Mouse (Mus musculus) brown adipose tissue, adult 24 weeks (tissue): Measurements from ENCODE around the gene Hexim2. TPM values are rescaled to one million over a fixed set of nuclear protein-coding genes. Genes with fewer than 3 reads are reported as not detected.
A peak's percentile ranks its signal among the peaks of the same experiment; 100 is the strongest.

Experiments used
- H3K27ac ChIP-seq: fragments of 200-500 bp; replicated peaks from 2 replicates; pipeline ENCODE4 v1.5.1; 2012; ENCODE audit warnings: low read depth, mild to moderate bottlenecking, low read length
- H3K4me1 ChIP-seq: fragments of 200-500 bp; 2 replicates; pipeline ENCODE4 v1.6.1; 2012; ENCODE audit warnings: low read length, mixed read lengths; ENCODE audit not compliant: control insufficient read depth, insufficient read depth, insufficient read length
- H3K4me3 ChIP-seq: fragments of 200-500 bp; 2 replicates; pipeline ENCODE4 v1.5.1; 2012; ENCODE audit warnings: low read depth, mild to moderate bottlenecking, low read length, moderate library complexity; ENCODE audit not compliant: insufficient read depth
- polyA plus RNA-seq: library from polyadenylated mRNA; stranded (reverse); fragments of >200 nt; gene quantifications from 2 replicates; pipeline ENCODE4 v1.2.4, GENCODE M21; 2012; ENCODE audit not compliant: missing spikeins, insufficient read depth, insufficient read length

Hexim2 gene
- 3.2 and 4.2 TPM in 2 replicates for polyA plus RNA-seq

DNA sequence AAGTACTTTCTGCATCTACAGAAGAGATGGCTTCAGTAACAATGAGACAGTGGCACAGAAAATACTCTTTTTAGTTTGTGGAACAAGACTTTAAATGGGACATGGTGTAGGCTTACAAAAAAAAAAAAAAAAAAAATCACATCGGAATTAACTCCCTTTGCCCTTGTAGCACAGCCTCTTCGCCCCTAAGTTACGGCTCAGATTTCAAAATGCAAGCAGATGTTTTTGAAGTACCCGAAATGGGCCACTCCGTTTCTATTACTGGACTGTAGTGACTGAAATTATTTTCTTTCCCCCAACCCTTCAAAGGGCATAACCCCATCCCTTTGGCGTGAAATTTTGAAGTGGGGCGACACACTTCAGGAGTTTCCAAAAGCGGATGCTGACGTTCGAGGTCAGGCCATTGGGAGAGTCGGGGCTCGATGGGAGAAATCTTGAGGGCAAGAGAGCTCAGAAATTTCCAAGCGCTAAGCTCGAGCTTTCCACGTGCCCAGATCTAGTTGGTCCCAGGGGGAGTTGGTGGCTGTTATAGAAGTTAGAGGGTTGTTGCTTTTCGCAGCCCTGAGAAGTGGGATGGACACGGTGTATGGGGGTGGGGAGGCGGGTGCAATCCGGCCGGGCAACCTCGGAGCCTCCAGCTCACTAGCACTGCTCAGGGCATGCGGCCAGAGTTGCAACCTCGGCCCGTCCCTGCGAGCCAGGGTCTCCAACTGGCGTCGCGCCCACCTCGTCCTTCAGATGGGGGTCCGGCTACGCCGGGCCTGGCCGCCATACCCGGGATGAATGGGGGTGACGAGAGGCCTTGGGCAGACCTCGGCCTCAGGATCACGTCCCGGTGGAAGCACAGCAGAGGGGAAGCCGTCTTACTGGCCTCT lies at the start of gene Hexim2:
Gene Hexim2, plus strand, starts transcription at position 729 of the 875 bp plus-strand sequence.
- Histone ChIP-seq H3K4me3 (peak within 1 kb of the TSS; percentile 81), H3K4me1 (peaks cover 7% of the 10 kb centered on the region), H3K27ac (peak within 1 kb of the TSS; percentile 97)

DNA sequence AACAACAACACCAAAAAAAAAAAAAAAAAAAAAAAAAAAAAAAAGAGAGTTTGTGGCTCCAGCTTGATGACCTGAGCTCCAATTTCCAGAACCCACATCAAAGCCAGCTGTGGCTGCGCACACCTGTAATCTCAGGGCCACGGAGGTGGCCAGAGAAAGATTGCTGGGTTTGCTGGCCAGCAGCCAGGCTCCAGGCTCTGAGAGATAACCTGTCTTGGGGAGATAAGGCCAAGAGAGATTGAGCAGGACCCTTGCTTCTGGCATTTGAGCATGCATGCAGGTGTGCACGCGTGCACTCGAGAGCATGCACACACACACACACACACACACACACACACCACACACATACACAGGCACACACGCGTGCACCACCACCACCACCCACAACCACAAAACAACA lies 38.9 kb upstream of the Hexim2 start:
- Histone ChIP-seq H3K4me1 (peaks cover 10% of the 10 kb centered on the region; the same call in 1 of the 2 replicates), H3K27ac (no peak overlapping the region), H3K4me3 (no peak overlapping the region)

GRCm38 (mm10) chr11:103093862-103094833 lies 38.1 kb upstream of the Hexim2 start:
- peaks cover 10% of the 10 kb centered on the region; the same call in 1 of the 2 replicates for H3K4me1 ChIP-seq
- H3K27ac ChIP-seq = 0 out of 2 replicates have a peak overlapping the region, but pooled peaks have one; percentile 40

DNA sequence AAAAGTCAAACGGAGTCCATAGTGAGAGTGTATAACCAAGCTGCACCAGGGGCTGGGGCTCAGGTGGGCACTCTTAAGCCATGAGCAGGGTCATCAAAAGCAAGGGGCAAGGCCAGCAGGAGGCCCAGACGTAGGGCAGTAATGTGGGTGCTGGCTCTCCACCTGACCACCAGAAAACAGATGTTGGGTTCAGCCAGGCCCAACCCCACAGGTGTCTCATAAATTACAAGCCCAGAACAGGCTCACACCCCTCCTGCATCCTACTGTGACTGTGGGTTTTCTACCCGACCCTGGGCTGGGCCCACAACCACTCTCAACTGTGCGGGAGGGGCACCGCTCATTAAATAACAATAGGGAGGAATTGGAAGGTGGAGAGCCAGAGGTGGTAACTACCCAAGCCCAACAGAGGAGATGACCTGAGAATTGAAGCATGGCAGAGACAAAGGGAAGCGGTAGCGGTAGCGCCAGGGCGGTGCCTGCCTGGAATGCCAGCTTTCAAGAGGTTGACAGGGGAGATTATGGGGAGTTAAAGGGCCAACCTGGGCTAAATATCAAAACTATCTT lies 37.0 kb upstream of the Hexim2 start:
- Histone ChIP-seq H3K4me1 (peaks cover 10% of the 10 kb centered on the region; the same call in 1 of the 2 replicates), H3K27ac (0 out of 2 replicates have a peak overlapping the region, but pooled peaks have one; percentile 40), H3K4me3 (no peak overlapping the region)

More at GRCm38 (mm10) chr11:103093862-103094833, 38.1 kb upstream of the Hexim2 start:
- H3K4me3 ChIP-seq = no peak overlapping the region

DNA sequence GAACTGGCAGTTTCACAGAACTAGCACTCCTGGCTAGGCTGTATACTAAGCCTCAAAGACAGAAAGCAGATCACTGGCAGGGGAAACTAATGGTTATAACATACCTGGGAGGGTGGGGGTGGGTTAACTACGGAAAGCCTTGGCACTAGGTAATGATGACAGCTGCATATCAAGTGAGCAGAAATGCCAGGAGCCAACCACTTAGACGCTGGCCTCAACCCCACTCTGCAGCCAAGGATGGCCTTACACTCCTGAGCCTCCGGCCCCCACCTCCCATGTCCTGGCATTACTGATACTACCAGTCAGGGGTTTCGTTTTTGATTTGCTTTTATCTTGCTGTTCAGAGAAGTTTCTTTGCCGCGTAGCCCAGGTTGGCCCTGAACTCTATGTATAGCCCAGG lies 36.4 kb upstream of the Hexim2 start:
- H3K27ac ChIP-seq = no peak overlapping the region
- H3K4me1 ChIP-seq = peaks cover 10% of the 10 kb centered on the region; the same call in 1 of the 2 replicates
- no peak overlapping the region for H3K4me3 ChIP-seq

- H3K4me3 ChIP-seq = no peak overlapping the region
Measured at GRCm38 (mm10) chr11:103096979-103097894, 35.0 kb upstream of the Hexim2 start.

GRCm38 (mm10) chr11:103098531-103099190 lies 33.6 kb upstream of the Hexim2 start:
- Histone ChIP-seq H3K4me1 (peaks cover 10% of the 10 kb centered on the region; the same call in 1 of the 2 replicates), H3K27ac (no peak overlapping the region), H3K4me3 (no peak overlapping the region)

More at GRCm38 (mm10) chr11:103096979-103097894, 35.0 kb upstream of the Hexim2 start:
- Histone ChIP-seq H3K4me1 (peaks cover 10% of the 10 kb centered on the region; the same call in 1 of the 2 replicates), H3K27ac (no peak overlapping the region)

GRCm38 (mm10) chr11:103099352-103099940 lies 32.8 kb upstream of the Hexim2 start:
- H3K4me3 ChIP-seq = no peak overlapping the region
- peaks cover 7% of the 10 kb centered on the region; the same call in 1 of the 2 replicates for H3K4me1 ChIP-seq
- no peak overlapping the region for H3K27ac ChIP-seq

GRCm38 (mm10) chr11:103100361-103100760 lies 31.9 kb upstream of the Hexim2 start:
- peak overlapping the region; percentile 74 for H3K4me3 ChIP-seq
- peaks cover 5% of the 10 kb centered on the region; the same call in 1 of the 2 replicates for H3K4me1 ChIP-seq
- no peak overlapping the region for H3K27ac ChIP-seq

DNA sequence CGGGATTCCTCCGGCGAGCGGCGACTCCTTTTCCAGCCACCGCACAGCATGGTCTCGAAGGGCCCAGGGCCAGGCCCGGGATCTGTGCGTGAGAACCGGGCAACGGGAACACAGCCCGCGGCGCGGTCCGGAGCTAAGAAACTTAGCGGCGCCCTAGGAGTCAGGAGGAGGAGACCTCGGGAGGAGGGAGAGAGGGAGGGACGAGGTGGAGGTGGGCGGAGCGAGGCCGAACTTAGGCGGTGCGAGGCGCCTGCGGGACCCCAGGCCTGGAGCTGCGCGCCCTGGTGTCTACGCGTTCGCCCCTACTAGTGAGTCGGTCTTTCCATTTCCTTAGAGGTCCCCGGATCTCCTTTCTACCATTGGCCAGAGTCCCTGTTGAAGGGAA lies 30.8 kb upstream of the Hexim2 start, which contains the start of the genes Plcd3 and Acbd4:
Gene Plcd3, minus strand, starts transcription at position 178 of the 385 bp plus-strand sequence.
Gene Acbd4, plus strand, starts transcription at position 202 of the 385 bp plus-strand sequence.
- peaks cover 9% of the 10 kb centered on the region; the same call in 1 of the 2 replicates for H3K4me1 ChIP-seq

GRCm38 (mm10) chr11:103101866-103102501 lies 30.2 kb upstream of the Hexim2 start:
- H3K4me3 ChIP-seq = peak overlapping the region; percentile 74
- peaks cover 12% of the 10 kb centered on the region for H3K4me1 ChIP-seq
- H3K27ac ChIP-seq = peak overlapping the region; percentile 71

More for the DNA sequence above, 30.8 kb upstream of the Hexim2 start, which contains the start of the genes Plcd3 and Acbd4:
- Histone ChIP-seq H3K4me3 (peak within 1 kb of the TSS; percentile 74), H3K27ac (peak within 1 kb of the TSS; percentile 71)

- Histone ChIP-seq H3K27ac (peak overlapping the region; percentile 71), H3K4me3 (peak overlapping the region; percentile 74), H3K4me1 (peaks cover 7% of the 10 kb centered on the region)
Measured at GRCm38 (mm10) chr11:103102725-103103349, 29.4 kb upstream of the Hexim2 start.
